Comparison of ENCODE assay signal across 11 mouse cellular contexts in the genomic region with DNA sequence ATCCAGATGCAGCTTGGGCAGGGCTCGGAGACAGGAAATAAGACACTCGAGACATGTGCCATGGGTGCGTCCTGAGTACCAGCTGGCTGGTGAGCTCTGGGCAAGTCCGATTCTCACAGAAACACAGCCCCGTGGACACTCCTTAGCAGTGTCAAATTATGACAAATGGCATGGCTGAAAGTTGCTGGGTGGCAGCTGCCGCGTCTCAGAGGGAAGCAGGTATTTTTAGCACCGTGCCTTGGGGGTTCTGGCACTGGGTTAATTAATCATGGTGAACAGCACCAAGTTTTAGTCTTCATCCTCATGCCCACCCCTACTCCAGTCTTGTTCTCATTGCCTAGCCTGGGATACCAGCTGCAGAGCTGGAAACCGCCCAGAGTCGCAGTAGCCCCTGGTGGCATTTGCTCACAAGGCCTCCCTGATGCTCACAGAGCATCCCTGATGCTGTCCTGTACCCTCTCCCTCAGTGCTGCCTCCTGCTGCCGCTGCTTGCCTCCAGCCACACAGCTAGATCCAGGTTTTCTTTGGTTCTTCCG. TPM values are rescaled to one million over a fixed set of nuclear protein-coding genes. Genes with fewer than 3 reads are reported as not detected.
DNase-seq lines count a peak whose midpoint lies in the region; ATAC-seq and TF ChIP-seq lines count a peak whose summit lies in the region.
"Had no signal": no experiment of that assay in that cellular context is flagged by ENCODE, and none has a peak within 500 bp of the region (broad histone marks: within the 10 kb centered on the region; RNA-seq: fewer than 3 reads in every experiment).

No protein-coding gene starts in this region.

- H3K27me3 ChIP-seq in heart, embryonic 13.5 days (replicated peaks): peaks cover 4% of the 10 kb centered on the region; the same call in 1 of the 2 replicates
- H3K27me3 ChIP-seq in limb, embryonic 10.5 days (ENCODE audit: low read depth, poor library complexity, severe bottlenecking): peaks cover 43% of the 10 kb centered on the region

- no peaks in the 10 kb centered on the region for H3K36me3 ChIP-seq in heart, embryonic 13.5 days
- H3K36me3 ChIP-seq in limb, embryonic 10.5 days: no peaks in the 10 kb centered on the region
- H3K36me3 ChIP-seq: G1E had no signal

- H3K27ac ChIP-seq in heart, embryonic 13.5 days (replicated peaks): no peak overlapping the region
- H3K27ac ChIP-seq in limb, embryonic 10.5 days: 0 out of 2 replicates have a peak overlapping the region, but pooled peaks have one; percentile 19
- no peak overlapping the region for H3K27ac ChIP-seq in left cerebral cortex, adult 2 months

- H3K4me3 ChIP-seq in heart, embryonic 13.5 days: no peak overlapping the region
- H3K4me3 ChIP-seq in limb, embryonic 10.5 days: no peak overlapping the region
- H3K4me3 ChIP-seq in left cerebral cortex, adult 2 months: no peak overlapping the region

- ATAC-seq in heart, embryonic 13.5 days (ENCODE audit: extremely low read depth, insufficient number of reproducible peaks, low FRiP score, low TSS enrichment): no peak

- peaks cover 51% of the 10 kb centered on the region for H3K4me1 ChIP-seq in heart, embryonic 13.5 days
- H3K4me1 ChIP-seq in limb, embryonic 10.5 days: peaks cover 23% of the 10 kb centered on the region

- H3K9ac ChIP-seq in heart, embryonic 13.5 days: 0 out of 2 replicates have a peak overlapping the region, but pooled peaks have one; percentile 47

- WGBS in heart, embryonic 13.5 days: 44% methylated on average over 12 of the region's 12 CpGs
- 36% methylated on average over 12 of the region's 12 CpGs for WGBS in limb, embryonic 10.5 days

- no peaks in the 10 kb centered on the region for H3K9me3 ChIP-seq in heart, embryonic 13.5 days
- H3K9me3 ChIP-seq in limb, embryonic 10.5 days (replicated peaks): no peaks in the 10 kb centered on the region
- H3K9me3 ChIP-seq: G1E had no signal

- TF ChIP-seq CTCF in left cerebral cortex, adult 2 months (IDR thresholded peaks at IDR 0.05): no peak; the same call in 1 of the 2 replicates

- DNase-seq in heart, adult 11 months: no peak
- DNase-seq in thymus, postnatal 25 days: peak; percentile 29
- no peak for DNase-seq in thymus, postnatal 0 days (ENCODE audit: low spot score)
- no peak for DNase-seq in limb, embryonic 10.5 days (ENCODE audit: low spot score)
- no peak for DNase-seq in embryo, embryonic 10.5 days (ENCODE audit: low spot score)
- no peak for DNase-seq in left cerebral cortex, adult 2 months (ENCODE audit: extremely low spot score in 1 of 2, low spot score in 2 of 2)
- DNase-seq in spleen, postnatal 14 days (ENCODE audit: low spot score in 2 of 2): no peak

- intact Hi-C loops in left cerebral cortex, adult 2 months (cut with DNase I): loop anchor here (5.0 kb wide), 2 partner anchors 37 to 72 kb away; no protein-coding TSS in a partner anchor

- H3K4me2 ChIP-seq in heart, embryonic 13.5 days: 0 out of 2 replicates have a peak overlapping the region, but pooled peaks have one; percentile 16
- H3K4me2 ChIP-seq: heart, embryonic 11.5 days had no signal

RNA-seq across cellular contexts. Expression of gene Ccdc182, which starts 5.0 kb away (rescaled TPM):
- polyA plus RNA-seq in heart, embryonic 13.5 days (2015; fragmentation: Nextera tagmentation; extraction: Ambion mirVana): 0.11 TPM in 1 of 2 replicates, not detected in the other
- not detected in 2 replicates for polyA plus RNA-seq in thymus, postnatal 0 days (2015; fragmentation: Nextera tagmentation; extraction: Ambion mirVana)
- not detected in 2 replicates for polyA plus RNA-seq in limb, embryonic 10.5 days (2016; fragmentation: Nextera tagmentation; extraction: Ambion mirVana)
- not detected for total RNA-seq in left cerebral cortex, adult 2 months (2021)
- total RNA-seq: G1E had no signal
- polyA plus RNA-seq: G1E; heart, embryonic 11.5 days; liver, embryonic 16.5 days had no signal
